8 mouse cellular contexts compared by ENCODE assay signal in the genomic region with DNA sequence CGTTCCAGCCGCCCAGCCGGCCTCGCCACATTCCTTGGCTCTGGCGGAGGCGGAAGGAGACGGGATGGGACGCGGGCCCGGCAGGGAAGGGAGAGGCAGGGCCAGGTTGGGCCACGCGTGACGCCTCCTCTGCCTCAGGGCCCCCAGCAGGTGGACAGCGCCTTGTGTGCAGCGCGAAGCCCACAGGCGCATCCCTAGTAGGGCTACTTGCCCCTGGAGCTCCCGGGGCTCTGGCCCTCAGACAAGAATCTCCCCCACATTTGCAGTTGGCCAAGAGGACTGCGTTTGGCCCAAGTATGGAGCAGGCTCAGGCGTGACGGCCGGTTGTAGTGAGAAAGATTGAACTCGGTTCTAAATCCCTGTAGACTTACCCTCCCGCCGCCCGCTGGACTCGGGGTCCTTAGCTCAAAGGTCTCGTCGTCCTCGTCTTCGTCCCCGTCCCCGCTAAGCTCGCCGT. TPM values are rescaled to one million over a fixed set of nuclear protein-coding genes. Genes with fewer than 3 reads are reported as not detected.
A peak's percentile ranks its signal among the peaks of the same experiment; 100 is the strongest.
DNase-seq lines count a peak whose midpoint lies in the region; ATAC-seq and TF ChIP-seq lines count a peak whose summit lies in the region.

A gene (plus strand): TSS at position 170 of the 457 bp plus-strand sequence.

- H3K4me3 ChIP-seq in bone marrow, adult 2 months (replicated peaks; ENCODE audit: control insufficient read depth, low read depth, low read length), result peak within 1 kb of the TSS; percentile 68
- peak within 1 kb of the TSS; percentile 62 for H3K4me3 ChIP-seq in hindbrain, postnatal 0 days (ENCODE audit: low read length)
- peak within 1 kb of the TSS; percentile 66 for H3K4me3 ChIP-seq in limb, embryonic 12.5 days (replicated peaks)
- peak within 1 kb of the TSS; percentile 99 for H3K4me3 ChIP-seq in myocyte

- peak within 1 kb of the TSS; percentile 14; the same call in 1 of the 2 replicates for H3K27ac ChIP-seq in bone marrow, adult 2 months (ENCODE audit: control insufficient read depth, insufficient read depth, low read depth, low read length, poor library complexity)
- peak within 1 kb of the TSS; percentile 75 for H3K27ac ChIP-seq in hindbrain, postnatal 0 days
- H3K27ac ChIP-seq in limb, embryonic 12.5 days, result no peak within 1 kb of the TSS

- H3K36me3 ChIP-seq in hindbrain, postnatal 0 days (ENCODE audit: insufficient read depth, low read length), result peaks cover 9% of the 10 kb centered on the region; the same call in 1 of the 2 replicates
- peaks cover 6% of the 10 kb centered on the region; the same call in 1 of the 2 replicates for H3K36me3 ChIP-seq in limb, embryonic 12.5 days
- H3K36me3 ChIP-seq in myocyte (ENCODE audit: control insufficient read depth, insufficient read depth), result peaks cover 26% of the 10 kb centered on the region

- peaks cover 24% of the 10 kb centered on the region for H3K79me2 ChIP-seq in myocyte (ENCODE audit: control insufficient read depth, insufficient read depth)

- H3K27me3 ChIP-seq in hindbrain, postnatal 0 days (ENCODE audit: insufficient read depth, low read length), result peaks cover 26% of the 10 kb centered on the region; the same call in 1 of the 2 replicates
- peaks cover 87% of the 10 kb centered on the region for H3K27me3 ChIP-seq in limb, embryonic 12.5 days
- H3K27me3 ChIP-seq in myocyte (ENCODE audit: control insufficient read depth, insufficient read depth, insufficient read length), result no peaks in the 10 kb centered on the region

- H3ac ChIP-seq in myocyte (ENCODE audit: control insufficient read depth, insufficient read length), result peak within 1 kb of the TSS; percentile 81

- H3K4me2 ChIP-seq in hindbrain, postnatal 0 days (ENCODE audit: low read depth, low read length), result peak within 1 kb of the TSS; percentile 89
- peak within 1 kb of the TSS; percentile 84 for H3K4me2 ChIP-seq in limb, embryonic 12.5 days
- H3K4me2 ChIP-seq in myocyte (ENCODE audit: low read depth), result peak within 1 kb of the TSS; percentile 97

- no peak for TF ChIP-seq CTCF in bone marrow, adult 2 months (IDR thresholded peaks at IDR 0.05; ENCODE audit: control insufficient read depth, insufficient read depth, low read length)
- TF ChIP-seq CTCF in hindbrain, postnatal 0 days (IDR thresholded peaks at IDR 0.05; ENCODE audit: low read depth), result no peak

- WGBS in bone marrow, adult 2 months, result 5% methylated on average over 35 of the region's 35 CpGs
- WGBS in hindbrain, postnatal 0 days, result under 1% methylated on average over 35 of the region's 35 CpGs
- WGBS in limb, embryonic 12.5 days, result under 1% methylated on average over 35 of the region's 35 CpGs

- peak; percentile 38 for DNase-seq in embryo, embryonic 10 days (ENCODE audit: low spot score)
- no peak for DNase-seq in embryo, embryonic 9.5 days (ENCODE audit: extremely low spot score)
- peak; percentile 78 for DNase-seq in gastrocnemius, adult 18-20 months (ENCODE audit: low spot score)
- DNase-seq in hindbrain, postnatal 0 days (ENCODE audit: low spot score), result no peak

- TF ChIP-seq POLR2A in bone marrow, adult 2 months (IDR thresholded peaks at IDR 0.05; ENCODE audit: borderline replicate concordance, control insufficient read depth, low read depth, low read length), result no peak
- peak; percentile 60 for TF ChIP-seq POLR2A in myocyte (IDR thresholded peaks at IDR 0.05; ENCODE audit: insufficient read length, low read depth)

- H3K4me1 ChIP-seq in bone marrow, adult 2 months (ENCODE audit: control insufficient read depth, insufficient read depth, low read length), result peaks cover 2% of the 10 kb centered on the region; the same call in 1 of the 2 replicates
- H3K4me1 ChIP-seq in hindbrain, postnatal 0 days (ENCODE audit: insufficient read depth, low read length), result peaks cover 34% of the 10 kb centered on the region
- H3K4me1 ChIP-seq in limb, embryonic 12.5 days (replicated peaks), result peaks cover 52% of the 10 kb centered on the region

- no peak for ATAC-seq in hindbrain, postnatal 0 days
- ATAC-seq in limb, embryonic 12.5 days (ENCODE audit: insufficient number of reproducible peaks, insufficient read depth, low FRiP score, low TSS enrichment, low read depth), result no peak
- ATAC-seq in monocyte, adult 5-6 weeks (replicated peaks; ENCODE audit: insufficient number of reproducible peaks, low FRiP score, low TSS enrichment, poor library complexity, severe bottlenecking), result no peak

- H3K9ac ChIP-seq in hindbrain, postnatal 0 days (replicated peaks; ENCODE audit: low read length), result peak within 1 kb of the TSS; percentile 57
- H3K9ac ChIP-seq in limb, embryonic 12.5 days (replicated peaks), result peak within 1 kb of the TSS; percentile 67

- no peaks in the 10 kb centered on the region for H3K9me3 ChIP-seq in hindbrain, postnatal 0 days (ENCODE audit: low read length)
- no peaks in the 10 kb centered on the region for H3K9me3 ChIP-seq in limb, embryonic 12.5 days

TF ChIP-seq in myocyte, 11 proteins besides CTCF, POLR2A, EP300 and RAD21:
- TF ChIP-seq CEBPB (IDR thresholded peaks at IDR 0.05; ENCODE audit: insufficient read depth, poor library complexity, severe bottlenecking), result no peak
- TF ChIP-seq REST (IDR thresholded peaks at IDR 0.05; ENCODE audit: insufficient read depth, insufficient read length), result peak; percentile 68
- no peak for TF ChIP-seq MAX (IDR thresholded peaks at IDR 0.05; ENCODE audit: low read depth)
- peak in 1 of 3 experiments; percentile 55 for TF ChIP-seq MYOG (IDR thresholded peaks at IDR 0.05; ENCODE audit: control insufficient read depth in 1 of 3, insufficient read depth in 1 of 3, insufficient read length in 2 of 3, low read depth in 2 of 3)
- TF ChIP-seq E2F4 (IDR thresholded peaks at IDR 0.05; ENCODE audit: insufficient read depth), result no peak
- peak; percentile 58 for TF ChIP-seq POLR2AphosphoS2 (IDR thresholded peaks at IDR 0.05; ENCODE audit: insufficient read length, low read depth)
- no peak for TF ChIP-seq TCF3 (IDR thresholded peaks at IDR 0.05; ENCODE audit: insufficient read length, low read depth)
- peak in 2 of 3 experiments; percentile 12 to 73 for TF ChIP-seq MYOD1 (IDR thresholded peaks at IDR 0.05; ENCODE audit: control insufficient read depth in 1 of 3, insufficient read length in 2 of 3, low read depth in 2 of 3)

RNA-seq across cellular contexts. Expression of the gene that starts here (rescaled TPM):
- 0.54 and 1.5 TPM in 2 replicates for polyA plus RNA-seq in bone marrow, adult 2 months (2011; ENCODE audit: insufficient read depth, insufficient read length, low replicate concordance, missing spikeins)
- 1 to 10 TPM in 1 of 2 experiments, under 1 TPM in 1; 0.82 to 1.2 TPM for total RNA-seq in gastrocnemius, adult 18-20 months (2021)
- 25.4 and 28.9 TPM in 2 replicates for total RNA-seq in hindbrain, postnatal 0 days (2014; rRNA removed)
- 5.8 and 6.5 TPM in 2 replicates for polyA plus RNA-seq in hindbrain, postnatal 0 days (2015; fragmentation: Nextera tagmentation; extraction: Ambion mirVana)
- 0.24 and 0.27 TPM in 2 replicates for polyA plus RNA-seq in limb, embryonic 12.5 days (2016; fragmentation: Nextera tagmentation; extraction: Ambion mirVana)
- polyA plus RNA-seq in myocyte (2012; fragmentation: generic; extraction: Trizol), result 1.3 TPM
- total RNA-seq in monocyte, adult 5-6 weeks (2017), result 0.21 to 0.95 TPM (median 0.68 TPM) in 3 replicates

Comparison
In these comparisons a context has a peak if more than half of its experiments do, and no peak if none do; other contexts are left out.
1. RNA of the gene that starts here (total RNA-seq): 25.4 to 28.9 TPM in hindbrain, postnatal 0 days; 0.82 to 1.2 TPM in gastrocnemius, adult 18-20 months and 0.21 to 0.95 TPM in monocyte, adult 5-6 weeks; every median in the first group is over 10 times any median in the second.
2. DNase-seq: peak in embryo, embryonic 10 days (single experiment) and gastrocnemius, adult 18-20 months (single experiment); none in embryo, embryonic 9.5 days (single experiment) and hindbrain, postnatal 0 days (single experiment).
3. Peak in every context shown above with its lines, with median percentiles within 50 percentile points of each other: H3K4me3 ChIP-seq and H3K4me2 ChIP-seq.